Comparison of ENCODE assay signal across 8 mouse cellular contexts in genomic region chr7:114020057-114020703, GRCm38 (mm10).
DNase-seq lines count a peak whose midpoint lies in the region; ATAC-seq and TF ChIP-seq lines count a peak whose summit lies in the region.

No protein-coding gene starts in this region.

- 0 out of 2 replicates have a peak overlapping the region, but pooled peaks have one; percentile 12 for H3K9ac ChIP-seq in embryonic facial prominence, embryonic 15.5 days
- H3K9ac ChIP-seq in intestine, postnatal 0 days (ENCODE audit: low read depth, low read length), result peak overlapping the region; percentile 45; the same call in 1 of the 2 replicates
- H3K9ac ChIP-seq in stomach, embryonic 16.5 days (ENCODE audit: low read length), result peak overlapping the region; percentile 64

- intact Hi-C loops in left cerebral cortex, postnatal 4 days (cut with DNase I), result loop anchor here (2.0 kb wide), 2 partner anchors 411 to 641 kb away; no protein-coding TSS in a partner anchor

- WGBS in lung, adult 2 months, result 8% methylated on average over 11 of the region's 11 CpGs
- 7% methylated on average over 11 of the region's 11 CpGs for WGBS in embryonic facial prominence, embryonic 15.5 days
- 8% methylated on average over 11 of the region's 11 CpGs for WGBS in intestine, postnatal 0 days
- WGBS in stomach, embryonic 16.5 days, result 9% methylated on average over 11 of the region's 11 CpGs

- ATAC-seq in embryonic facial prominence, embryonic 15.5 days (ENCODE audit: insufficient number of reproducible peaks, low FRiP score, low TSS enrichment, low read depth), result no peak
- no peak for ATAC-seq in intestine, postnatal 0 days
- ATAC-seq in stomach, embryonic 16.5 days (ENCODE audit: insufficient read depth, low FRiP score), result no peak

- no peaks in the 10 kb centered on the region for H3K9me3 ChIP-seq in embryonic facial prominence, embryonic 15.5 days (replicated peaks)
- H3K9me3 ChIP-seq in intestine, postnatal 0 days (ENCODE audit: control insufficient read depth), result no peaks in the 10 kb centered on the region
- H3K9me3 ChIP-seq in stomach, embryonic 16.5 days (replicated peaks; ENCODE audit: control insufficient read depth, low read length), result no peaks in the 10 kb centered on the region

- 0 out of 2 replicates have a peak overlapping the region, but pooled peaks have one; percentile 34 for H3K27ac ChIP-seq in embryonic facial prominence, embryonic 15.5 days (replicated peaks)
- no peak overlapping the region for H3K27ac ChIP-seq in intestine, postnatal 0 days (ENCODE audit: low read depth, low read length)
- H3K27ac ChIP-seq in stomach, embryonic 16.5 days (ENCODE audit: low read length), result no peak overlapping the region

- DNase-seq in lung, adult 2 months, result peak; percentile 17
- no peak for DNase-seq in lung, postnatal 10 days
- DNase-seq in lung, postnatal 36 days, result peak; percentile 17
- no peak for DNase-seq in spleen, postnatal 10 days (ENCODE audit: low spot score in 2 of 2)
- DNase-seq in left cerebral cortex, postnatal 4 days, result no peak

- peak overlapping the region; percentile 79 for H3K4me3 ChIP-seq in lung, adult 2 months (replicated peaks; ENCODE audit: extremely low read depth, low read depth, low read length)
- H3K4me3 ChIP-seq in embryonic facial prominence, embryonic 15.5 days (replicated peaks), result peak overlapping the region; percentile 51
- peak overlapping the region; percentile 56 for H3K4me3 ChIP-seq in intestine, postnatal 0 days (ENCODE audit: low read depth, low read length)
- peak overlapping the region; percentile 55 for H3K4me3 ChIP-seq in stomach, embryonic 16.5 days (replicated peaks; ENCODE audit: low read length)

- no peaks in the 10 kb centered on the region for H3K27me3 ChIP-seq in embryonic facial prominence, embryonic 15.5 days
- H3K27me3 ChIP-seq in intestine, postnatal 0 days (replicated peaks; ENCODE audit: control insufficient read depth, insufficient read depth, low read length), result no peaks in the 10 kb centered on the region
- H3K27me3 ChIP-seq in stomach, embryonic 16.5 days (ENCODE audit: control insufficient read depth, insufficient read depth, low read length), result no peaks in the 10 kb centered on the region

- no peaks in the 10 kb centered on the region for H3K36me3 ChIP-seq in embryonic facial prominence, embryonic 15.5 days
- H3K36me3 ChIP-seq in intestine, postnatal 0 days (ENCODE audit: control insufficient read depth, insufficient read depth), result no peaks in the 10 kb centered on the region
- H3K36me3 ChIP-seq in stomach, embryonic 16.5 days (ENCODE audit: control insufficient read depth, insufficient read depth, low read length), result no peaks in the 10 kb centered on the region

- no peaks in the 10 kb centered on the region; the same call in 1 of the 2 replicates for H3K4me1 ChIP-seq in lung, adult 2 months (ENCODE audit: control insufficient read depth, insufficient read depth, low read length)
- no peaks in the 10 kb centered on the region for H3K4me1 ChIP-seq in embryonic facial prominence, embryonic 15.5 days
- H3K4me1 ChIP-seq in intestine, postnatal 0 days (replicated peaks; ENCODE audit: control insufficient read depth, insufficient read depth, low read length), result no peaks in the 10 kb centered on the region
- H3K4me1 ChIP-seq in stomach, embryonic 16.5 days (ENCODE audit: control insufficient read depth, insufficient read depth, low read length), result peaks cover 3% of the 10 kb centered on the region; the same call in 1 of the 2 replicates

- TF ChIP-seq CTCF in lung, adult 2 months (IDR thresholded peaks at IDR 0.05; ENCODE audit: insufficient read depth, low read length), result no peak
- no peak for TF ChIP-seq CTCF in intestine, postnatal 0 days (IDR thresholded peaks at IDR 0.05; ENCODE audit: low read depth)

- H3K4me2 ChIP-seq in embryonic facial prominence, embryonic 15.5 days (replicated peaks), result peak overlapping the region; percentile 62
- H3K4me2 ChIP-seq in intestine, postnatal 0 days (replicated peaks; ENCODE audit: low read depth), result peak overlapping the region; percentile 74
- H3K4me2 ChIP-seq in stomach, embryonic 16.5 days (ENCODE audit: low read depth, low read length), result peak overlapping the region; percentile 60

- no peak for TF ChIP-seq POLR2A in lung, adult 2 months (IDR thresholded peaks at IDR 0.05; ENCODE audit: borderline replicate concordance, extremely low read depth, low read depth, low read length)

Comparison
In these comparisons a context has a peak if more than half of its experiments do, and no peak if none do; other contexts are left out.
1. DNase-seq: peak in lung, adult 2 months (single experiment) and lung, postnatal 36 days (single experiment); none in lung, postnatal 10 days (single experiment), spleen, postnatal 10 days (0 of 2) and left cerebral cortex, postnatal 4 days (single experiment).
2. H3K9ac ChIP-seq: peak in every context shown above with its lines; median percentile 64 in stomach, embryonic 16.5 days; 45 in intestine, postnatal 0 days; 12 in embryonic facial prominence, embryonic 15.5 days.
3. Peak in every context shown above with its lines, with median percentiles within 50 percentile points of each other: H3K4me3 ChIP-seq and H3K4me2 ChIP-seq.